Mouse (Mus musculus): ENCODE measurements around the gene Washc4. TPM values are rescaled to one million over a fixed set of nuclear protein-coding genes. Genes with fewer than 3 reads are reported as not detected.
"Not testable (repeated sequence)": the region's sequence is repeated elsewhere in the genome, so short reads cannot be mapped to it uniquely, and the experiment has no call there.

Washc4 gene
- total RNA-seq (2021): 10 to 100 TPM; 14.6 to 16.8 TPM

DNA sequence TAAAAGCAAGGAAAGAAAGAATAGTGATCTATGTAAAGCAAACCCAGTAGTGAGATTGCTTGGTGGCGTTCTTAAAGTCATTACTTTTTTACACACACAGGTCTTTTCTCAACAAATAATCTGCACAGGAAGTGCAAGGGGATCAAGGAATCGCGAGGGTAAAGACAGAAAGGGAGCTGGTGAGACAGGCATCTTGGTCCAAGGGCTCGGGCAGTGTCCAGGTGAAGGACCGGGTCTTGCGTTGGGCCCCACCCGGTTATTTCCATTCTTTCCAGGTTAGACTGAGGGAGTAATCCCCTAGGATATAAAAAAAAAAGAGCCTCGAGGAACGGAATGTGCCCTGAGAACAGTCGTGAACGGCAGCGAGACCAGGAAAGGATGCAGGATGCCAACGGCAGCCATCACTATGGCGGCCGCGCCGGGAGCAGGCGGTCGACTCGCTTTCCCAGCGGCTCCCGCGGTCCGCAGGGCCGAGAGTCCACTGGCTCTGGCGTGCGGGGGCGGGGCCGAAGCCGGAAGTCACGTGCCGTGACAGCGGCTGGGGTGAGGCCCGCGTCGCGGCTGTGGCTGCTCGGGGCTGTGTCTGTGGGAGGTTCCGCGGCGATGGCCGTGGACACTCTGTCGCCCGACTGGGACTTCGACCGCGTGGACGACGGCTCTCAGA is at the start of gene Washc4:
Gene Washc4, plus strand, starts transcription at position 314 of the 664 bp plus-strand sequence.
- intact Hi-C loops (cut with DNase I): loop anchor here (2.0 to 10.0 kb wide), 2 partner anchors 183 to 779 kb away; partner anchors contain the start of genes D10Wsu102e and Nfyb
- peak; percentile 97 for DNase-seq

DNA sequence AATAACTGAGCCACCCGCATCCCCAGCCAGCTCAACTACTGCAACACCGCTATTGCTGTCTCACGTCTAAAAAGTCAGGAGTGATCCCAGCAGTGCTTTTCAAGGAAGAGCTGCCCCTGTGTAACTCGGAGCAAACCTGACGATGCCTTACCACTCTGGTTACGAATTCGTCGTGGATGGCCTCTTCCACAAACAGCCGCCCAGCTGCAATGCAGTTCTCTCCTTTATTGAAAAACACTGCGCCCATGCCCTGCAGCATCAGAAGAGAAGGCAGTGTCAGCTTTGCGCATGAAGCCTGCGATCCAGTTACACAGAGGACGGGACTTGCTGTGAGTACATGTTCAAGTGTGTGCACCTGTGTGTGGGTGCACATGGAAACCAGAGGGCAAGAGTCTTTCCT is 46.2 kb upstream of the Washc4 start:
- DNase-seq: no peak
- intact Hi-C loops (cut with DNase I): no loop called here

- intact Hi-C loops (cut with DNase I): no loop called here
- peak in 1 of 2 experiments; percentile 8 for DNase-seq
Measured at GRCm38 (mm10) chr10:83508962-83509660, 34.4 kb upstream of the Washc4 start.

DNA sequence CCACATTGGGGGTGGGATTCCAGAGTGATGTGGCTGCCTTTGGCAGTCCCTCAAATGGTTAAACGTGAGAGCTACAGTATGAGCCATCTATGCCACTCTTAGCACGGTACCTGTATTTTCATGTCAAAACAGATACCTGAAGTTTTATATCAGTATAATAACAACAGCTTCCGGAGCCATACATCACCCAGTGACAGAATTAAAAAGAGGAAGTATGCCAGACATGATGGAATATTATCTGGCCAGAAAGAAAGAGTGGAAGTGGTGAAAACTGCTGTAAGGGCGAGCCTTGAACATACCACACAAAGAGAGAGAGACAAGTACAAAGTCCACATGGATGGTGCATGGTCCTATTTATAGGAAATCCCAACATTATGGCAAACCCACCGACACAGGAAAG is 32.2 kb upstream of the Washc4 start:
- intact Hi-C loops (cut with DNase I): loop anchor here (10.0 kb wide), 1 partner anchor 607 kb away; no protein-coding TSS in a partner anchor
- DNase-seq: no peak

DNA sequence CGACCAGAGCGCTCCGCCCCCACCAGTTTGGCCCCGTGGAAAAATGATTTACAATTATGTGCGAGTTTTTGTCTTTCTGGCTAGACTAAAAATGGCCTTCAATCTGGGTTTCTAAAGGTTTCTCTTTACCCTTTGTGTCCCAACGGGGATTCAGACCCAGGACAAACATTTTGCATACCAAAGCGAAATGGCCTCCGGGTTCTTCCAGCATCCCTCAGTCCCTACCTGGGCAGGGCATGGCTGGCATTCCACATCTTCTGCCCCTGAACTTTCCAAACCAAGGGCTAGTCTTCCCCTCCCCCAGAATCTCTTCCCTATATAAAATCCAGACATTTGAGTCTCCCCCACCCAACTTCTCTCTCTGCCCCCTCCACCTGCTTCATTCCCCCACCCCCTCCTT is 29.8 kb upstream of the Washc4 start:
- DNase-seq: no peak
- intact Hi-C loops (cut with DNase I): loop anchor here (10.0 kb wide), 1 partner anchor 609 kb away; no protein-coding TSS in a partner anchor

- intact Hi-C loops (cut with DNase I): no loop called here
- DNase-seq: no peak
Measured at GRCm38 (mm10) chr10:83520990-83521389, 22.6 kb upstream of the Washc4 start.

DNA sequence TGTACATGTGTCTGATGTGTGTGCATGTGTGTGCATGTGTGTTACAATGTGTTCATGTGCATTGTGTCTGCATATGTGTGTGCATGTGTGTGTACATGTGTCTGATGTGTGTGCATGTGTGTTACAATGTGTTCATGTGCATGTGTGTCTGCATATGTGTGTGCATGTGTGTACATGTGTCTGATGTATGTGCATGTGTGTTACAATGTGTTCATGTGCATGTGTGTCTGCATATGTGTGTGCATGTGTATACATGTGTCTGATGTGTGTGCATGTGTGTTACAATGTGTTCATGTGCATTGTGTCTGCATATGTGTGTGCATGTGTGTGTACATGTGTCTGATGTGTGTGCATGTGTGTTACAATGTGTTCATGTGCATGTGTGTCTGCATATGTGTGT is 19.3 kb upstream of the Washc4 start:
- intact Hi-C loops (cut with DNase I); DNase-seq: not testable (repeated sequence)

- intact Hi-C loops (cut with DNase I): no loop called here
- DNase-seq: no peak
Measured at GRCm38 (mm10) chr10:83530384-83530967, 13.1 kb upstream of the Washc4 start.

GRCm38 (mm10) chr10:83533258-83533909 is 10.2 kb upstream of the Washc4 start:
- DNase-seq: peak; percentile 61 to 66
- intact Hi-C loops (cut with DNase I): no loop called here

DNA sequence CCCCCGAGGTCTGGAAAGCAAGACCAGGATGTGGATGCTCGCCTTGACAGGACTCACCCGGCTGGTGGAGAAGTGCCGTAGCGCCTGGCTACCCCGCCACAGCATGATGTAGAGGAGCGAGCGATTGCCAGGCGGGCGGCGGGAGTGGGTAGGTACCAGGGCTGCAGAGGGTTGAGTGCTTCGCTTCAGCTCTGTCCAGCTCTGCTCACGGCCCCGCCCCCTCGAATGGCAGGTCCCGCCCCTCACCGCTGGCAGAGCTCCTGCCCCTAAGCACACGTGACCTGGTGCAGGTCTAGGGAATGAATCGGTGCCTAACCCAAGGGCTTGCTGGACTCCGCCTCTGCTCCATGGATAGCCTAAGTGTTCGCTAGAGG is 9.7 kb upstream of the Washc4 start, which contains the start of gene Aldh1l2:
Gene Aldh1l2, minus strand, starts transcription at position 231 of the 374 bp plus-strand sequence.
- intact Hi-C loops (cut with DNase I): no loop called here
- peak; percentile 80 to 83 for DNase-seq

DNA sequence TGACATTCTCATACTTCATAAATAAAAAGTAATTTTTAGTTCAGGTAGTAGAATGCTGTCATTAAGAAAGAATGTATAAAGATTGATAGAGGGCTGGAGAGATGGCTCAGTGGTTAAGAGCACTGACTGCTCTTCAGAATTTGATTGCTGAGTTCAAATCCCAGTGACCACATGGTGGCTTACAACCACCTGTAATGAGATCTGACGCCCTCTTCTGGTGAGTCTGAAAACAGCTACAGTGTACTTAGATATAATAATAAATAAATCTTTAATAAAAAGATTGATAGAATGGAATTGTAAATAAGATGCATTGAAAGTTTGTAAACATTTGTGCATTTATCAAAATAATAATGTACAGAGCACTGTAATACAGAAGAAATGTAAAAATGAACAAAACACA is 7.1 kb upstream of the Washc4 start:
- DNase-seq: no peak
- intact Hi-C loops (cut with DNase I): no loop called here

DNA sequence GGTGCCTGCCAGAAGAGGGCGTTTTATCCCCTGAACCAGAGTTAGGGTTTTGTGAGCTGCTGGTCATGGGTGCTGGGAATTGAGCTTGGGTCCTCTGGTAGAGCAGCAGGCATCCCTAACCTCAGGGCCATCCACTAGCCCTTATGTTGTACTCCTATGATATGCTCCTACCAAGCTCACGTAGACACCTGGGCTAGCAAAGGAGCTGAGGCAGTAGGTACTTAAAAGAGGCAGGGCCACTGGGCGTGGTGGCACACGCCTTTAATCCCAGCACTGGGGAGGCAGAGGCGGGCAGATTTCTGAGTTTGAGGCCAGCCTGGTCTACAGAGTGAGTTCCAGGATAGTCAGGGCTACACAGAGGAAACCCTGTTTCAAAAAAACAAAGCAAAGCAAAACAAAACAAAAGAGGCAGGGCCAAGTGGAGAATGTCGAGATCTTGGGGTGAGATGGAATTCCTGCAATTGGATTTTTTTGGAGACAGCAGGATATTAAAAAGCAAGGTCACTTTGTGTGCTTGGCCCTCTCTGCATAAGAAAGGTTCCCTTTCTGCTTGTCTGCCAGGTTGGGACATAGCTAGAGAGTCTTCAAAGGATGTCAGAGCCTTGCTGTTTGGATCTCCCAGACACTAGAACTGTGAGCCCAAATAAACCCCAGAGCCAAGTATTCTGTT is 4.1 kb upstream of the Washc4 start:
- intact Hi-C loops (cut with DNase I): no loop called here
- no peak for DNase-seq

GRCm38 (mm10) chr10:83540092-83540491 is 3.5 kb upstream of the Washc4 start:
- intact Hi-C loops (cut with DNase I): loop anchor here (10.0 kb wide), 1 partner anchor 775 kb away; the partner anchor contains the start of gene Nfyb
- peak in 1 of 2 experiments; percentile 12 for DNase-seq

DNA sequence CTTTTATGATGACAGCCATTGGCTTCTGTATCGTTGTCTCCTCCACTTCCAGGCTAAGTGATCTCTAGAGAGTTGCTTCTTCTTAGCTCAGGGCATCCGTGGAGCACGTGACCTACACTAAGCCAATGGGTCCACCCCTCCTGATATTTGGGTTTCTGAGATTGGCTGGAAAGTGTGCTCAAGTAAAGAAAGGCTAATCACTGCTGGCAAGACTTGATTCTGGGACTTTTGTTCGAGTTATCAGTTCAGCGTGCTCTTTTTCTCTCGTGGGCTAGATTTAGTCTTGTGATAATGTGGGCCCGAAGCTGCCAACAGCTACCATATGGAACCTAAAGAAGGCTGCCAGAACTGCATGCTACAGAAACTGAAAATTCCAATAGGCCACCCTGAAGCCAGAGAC is 1.3 kb upstream of the Washc4 start:
- intact Hi-C loops (cut with DNase I): loop anchor here (2.0 to 10.0 kb wide), 2 partner anchors 181 to 777 kb away; partner anchors contain the start of genes D10Wsu102e and Nfyb
- no peak for DNase-seq

DNA sequence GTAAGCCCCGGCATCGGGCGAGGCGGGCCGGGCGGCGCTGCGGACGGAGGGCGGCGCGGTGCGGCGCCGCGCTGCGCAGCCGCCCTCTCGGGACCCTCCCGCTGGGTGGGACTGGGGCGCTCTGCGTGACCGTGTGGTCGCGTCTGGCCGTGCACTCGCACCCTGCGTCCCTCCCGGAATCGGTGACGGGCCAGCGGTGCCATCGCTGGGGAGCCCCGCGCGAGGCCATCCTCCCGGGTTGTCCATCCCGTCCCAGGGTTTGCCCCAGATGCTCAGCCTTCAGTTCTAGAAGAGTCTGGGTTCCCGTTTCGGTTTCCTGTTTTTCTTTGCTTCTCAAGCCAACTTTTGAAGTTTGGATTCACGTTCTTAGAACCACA is 539 bp downstream of the Washc4 start:
- intact Hi-C loops (cut with DNase I): loop anchor here (10.0 kb wide), 1 partner anchor 779 kb away; the partner anchor contains the start of gene Nfyb
- no peak for DNase-seq

DNA sequence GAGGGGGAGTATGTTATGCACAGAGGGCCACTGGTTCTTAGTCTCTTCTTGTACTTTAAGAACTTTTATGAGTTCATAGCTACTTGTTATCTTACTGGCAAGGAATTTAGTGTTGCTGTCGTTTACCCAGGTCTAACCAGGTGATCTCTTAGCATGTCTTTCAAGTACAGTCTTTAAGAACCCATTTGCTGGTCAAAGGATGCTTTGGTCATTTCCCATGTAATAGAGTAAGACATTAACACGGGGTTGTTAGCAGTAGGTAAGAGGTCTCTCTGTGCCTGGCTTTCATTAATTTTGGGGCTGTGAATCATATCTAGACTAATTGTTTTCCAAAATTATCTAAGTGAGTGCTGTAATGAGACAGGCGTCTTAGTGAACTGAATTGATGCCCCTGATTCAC is 1.8 kb downstream of the Washc4 start:
- intact Hi-C loops (cut with DNase I): loop anchor here (5.0 to 10.0 kb wide), 2 partner anchors 102 to 781 kb away; partner anchors contain the start of genes Appl2 and Nfyb
- DNase-seq: no peak

GRCm38 (mm10) chr10:83563005-83563404 is 19.5 kb downstream of the Washc4 start:
- intact Hi-C loops (cut with DNase I): no loop called here
- no peak for DNase-seq

GRCm38 (mm10) chr10:83565449-83566441 is 22.2 kb downstream of the Washc4 start:
- no peak for DNase-seq
- intact Hi-C loops (cut with DNase I): no loop called here

DNA sequence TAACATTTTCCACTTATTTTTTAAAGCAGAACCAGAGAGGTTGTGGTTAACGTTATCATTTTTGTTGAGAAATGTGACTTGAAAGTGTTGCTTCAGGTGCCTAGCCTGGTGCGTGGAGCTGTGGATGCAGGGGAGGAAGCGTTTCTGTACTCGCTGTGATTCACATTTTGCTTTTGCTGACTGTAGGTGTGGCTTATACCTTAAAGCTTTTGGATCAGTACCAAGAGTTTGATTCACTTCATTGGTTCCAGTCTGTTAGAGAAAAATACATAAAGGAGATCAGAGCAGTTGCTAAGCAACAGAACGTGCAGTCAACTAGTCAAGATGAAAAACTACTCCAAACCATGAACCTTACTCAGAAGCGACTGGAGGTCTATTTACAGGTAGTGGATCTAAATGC is 47.2 kb downstream of the Washc4 start:
- DNase-seq: no peak
- intact Hi-C loops (cut with DNase I): no loop called here
